Mouse (Mus musculus) left cerebral cortex, postnatal 36 days (tissue): ENCODE measurements around the gene Gm5916. TPM values are rescaled to one million over a fixed set of nuclear protein-coding genes. Genes with fewer than 3 reads are reported as not detected.

Experiments
- DNase-seq, 2 experiments: peaks; one replicate each; pipeline ENCODE4 v3.0.0; 2021 to 2022; ENCODE audit warnings: low spot score in 2 of 2, mixed read lengths in 1 of 2
- intact Hi-C: fragments of 180-260 bp; cut with DNase I; formaldehyde crosslinking; loops from one replicate; pipeline ENCODE4 v1.15.1; 2025
- total RNA-seq, 2 experiments: library from RNA; stranded (reverse); gene quantifications; 2 replicates each; pipeline ENCODE4 v1.2.3; 2021

Gene Gm5916
- total RNA-seq: not detected

DNA sequence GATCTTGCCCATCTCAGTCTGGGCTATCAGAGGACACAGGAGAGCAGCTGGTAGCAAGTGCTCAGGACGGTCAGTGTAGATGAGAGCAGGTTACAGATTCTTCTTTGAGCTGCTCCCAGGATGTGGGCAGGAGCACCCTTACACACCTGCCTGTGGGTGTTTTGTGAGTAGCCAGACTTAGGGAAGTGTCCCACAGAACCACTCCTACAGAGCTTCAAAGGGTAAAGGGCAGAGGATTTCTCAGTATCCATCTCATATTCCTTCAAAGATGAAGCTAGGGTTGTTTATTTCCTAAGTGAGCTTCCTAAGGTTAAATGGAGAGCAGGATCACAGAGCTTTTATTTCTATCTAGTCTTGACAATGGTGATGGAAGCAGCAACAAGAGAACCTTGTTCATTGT is at the start of gene Gm5916:
Gene Gm5916 (minus strand): TSS at position 101 of the 400 bp plus-strand sequence.
- DNase-seq: no peak
- intact Hi-C loops: no loop called here

Other genes starting within 250 kb of the Gm5916 start
- not detected for gene 9230113P08Rik, start 220.4 kb downstream of the Gm5916 start, total RNA-seq